Mouse (Mus musculus): ENCODE results near the gene Tcf3.

DNA sequence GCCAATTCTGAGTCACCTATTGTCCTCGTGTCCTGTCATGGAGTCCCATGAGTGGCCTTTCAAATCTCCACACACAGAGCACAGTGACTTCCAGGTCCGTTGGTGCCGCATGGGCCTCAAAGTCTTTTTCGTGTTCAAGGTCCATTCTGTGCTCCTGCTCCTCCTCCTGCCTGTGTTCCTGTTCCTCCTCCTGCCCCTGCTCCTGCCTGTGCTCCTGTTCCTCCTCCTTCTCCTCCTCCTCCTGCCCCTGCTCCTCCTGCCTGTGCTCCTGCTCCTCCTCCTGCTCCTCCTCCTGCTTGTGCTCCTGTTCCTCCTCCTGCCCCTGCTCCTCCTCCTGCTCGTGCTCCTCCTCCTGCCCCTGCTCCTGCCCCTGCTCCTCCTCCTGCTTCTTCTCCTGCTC, 65.5 kb downstream of the Tcf3 start:
- no peak for TF ChIP-seq E2F4 (IDR thresholded peaks at IDR 0.05; ENCODE audit: insufficient replicate concordance, low read depth, low read length)
- TF ChIP-seq POLR2A (IDR thresholded peaks at IDR 0.05; ENCODE audit: low read depth, low read length), result no peak

Measured in CH12.LX (cell line).